Mouse (Mus musculus) adrenal gland, adult 2 months (tissue): ENCODE data around the gene Supt5. TPM values are rescaled to one million over a fixed set of nuclear protein-coding genes. Genes with fewer than 3 reads are reported as not detected.

Source experiments
- DNase-seq: peaks from one replicate; pipeline ENCODE4 v3.0.0; 2021
- polyA plus RNA-seq: library from polyadenylated mRNA; depleted of rRNA; stranded (reverse); fragments of >200 nt; gene quantifications from 2 replicates; pipeline ENCODE4 v1.2.3, GENCODE M21; 2012
- total RNA-seq, 2 experiments: library from RNA; stranded (reverse); gene quantifications; 2 replicates each; pipeline ENCODE4 v1.2.3; 2021

Supt5 gene
- total and polyA plus RNA-seq, 3 experiments = 156 to 190 (median 171) TPM

DNA sequence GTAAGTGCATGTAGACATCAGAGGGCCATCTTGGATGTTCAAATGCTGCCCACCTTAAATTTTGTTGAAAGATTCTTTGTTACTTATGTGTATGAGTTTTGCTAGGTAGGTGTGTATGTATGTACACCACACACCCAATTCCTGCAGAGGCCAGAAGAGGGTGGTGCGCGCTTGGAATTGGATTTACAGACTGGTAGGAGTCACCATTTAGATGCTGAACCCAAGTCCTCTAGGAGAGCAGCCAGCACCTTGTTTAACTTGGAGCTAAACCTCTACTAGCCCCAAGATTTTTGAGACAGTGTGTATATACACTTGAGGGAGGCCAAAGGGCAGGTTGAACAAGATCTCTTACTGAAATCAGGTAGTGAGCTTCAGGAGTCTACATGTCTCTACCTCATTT is 14.7 kb upstream of the Supt5 start:
- no peak for DNase-seq

- DNase-seq = no peak
Measured at GRCm38 (mm10) chr7:28351676-28352191, 13.2 kb upstream of the Supt5 start.

- peak; percentile 99 for DNase-seq
Measured at GRCm38 (mm10) chr7:28350155-28350883, 11.8 kb upstream of the Supt5 start, which contains the start of gene Rps16. Rps16 (plus strand) TSS chr7:28350652.

GRCm38 (mm10) chr7:28348601-28349000 is 10.1 kb upstream of the Supt5 start:
- no peak for DNase-seq

DNA sequence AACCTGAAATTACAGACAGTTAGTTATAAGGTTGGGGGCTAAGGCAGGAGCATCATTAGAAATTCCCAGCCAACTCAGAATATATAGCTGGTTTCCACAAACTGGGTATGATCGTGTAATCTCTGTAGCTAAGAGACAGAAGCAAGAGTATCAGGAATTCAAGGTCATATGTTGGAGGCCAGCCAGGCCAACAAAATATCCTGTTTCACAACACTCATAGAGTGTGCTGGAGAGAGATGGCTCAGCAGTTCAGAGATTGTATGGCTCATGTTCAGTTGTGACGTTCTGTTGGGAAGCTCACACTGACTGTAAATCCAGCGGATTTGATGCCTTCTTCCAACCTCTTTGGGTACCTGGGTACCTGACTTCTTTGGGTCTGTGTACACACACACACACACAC is 9.2 kb upstream of the Supt5 start:
- DNase-seq = peak; percentile 83

GRCm38 (mm10) chr7:28344637-28345036 is 6.1 kb upstream of the Supt5 start:
- no peak for DNase-seq

DNA sequence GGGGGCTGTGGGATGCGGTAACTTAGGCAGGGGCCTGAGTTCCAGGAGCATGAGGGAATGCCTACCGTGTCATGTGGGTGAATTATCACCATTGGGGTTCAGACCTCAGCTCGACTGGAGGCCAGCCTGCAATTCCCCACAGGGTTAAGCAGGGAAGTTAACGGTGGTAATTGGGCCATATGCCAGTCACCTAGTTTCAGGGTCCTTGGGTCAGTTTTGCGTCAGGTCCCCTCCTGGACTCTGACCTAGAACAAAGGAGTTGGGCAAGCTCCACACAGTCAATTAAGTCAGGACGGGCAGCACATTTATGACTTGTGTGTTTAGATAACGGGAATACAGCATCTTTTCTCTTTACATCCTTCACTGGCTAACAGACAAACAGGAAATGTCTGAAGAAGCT is 2.8 kb upstream of the Supt5 start:
- DNase-seq = no peak

DNA sequence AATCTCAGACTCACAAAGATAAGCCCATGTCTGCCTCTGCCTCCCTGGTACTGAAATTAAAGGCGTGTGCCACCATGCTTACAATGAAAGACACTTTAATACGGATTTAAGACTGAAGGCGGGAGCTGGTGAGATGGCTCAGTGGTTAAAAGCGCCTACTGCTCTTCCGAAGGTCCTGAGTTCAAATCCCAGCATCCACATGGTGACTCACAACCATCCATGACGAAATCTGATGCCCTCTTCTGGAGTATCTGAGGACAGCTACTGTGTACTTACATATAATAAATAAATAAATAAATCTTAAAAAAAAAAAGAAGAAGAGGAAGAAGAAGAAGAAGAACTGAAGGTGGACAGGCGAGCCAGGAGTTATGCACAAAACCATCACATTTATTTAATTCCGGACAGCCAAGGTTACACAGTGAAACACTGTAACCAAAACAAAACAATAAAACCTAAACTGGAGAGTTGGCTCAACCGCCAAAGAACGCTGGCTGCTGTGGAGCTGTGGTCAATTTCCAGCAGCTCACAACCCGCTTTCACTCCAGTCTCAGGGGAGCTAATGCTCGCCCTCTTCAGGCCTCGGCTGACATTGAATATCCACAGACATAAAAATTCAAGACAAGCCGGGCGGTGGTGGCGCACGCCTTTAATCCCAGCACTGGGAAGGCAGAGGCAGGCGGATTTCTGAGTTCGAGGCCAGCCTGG is 819 bp upstream of the Supt5 start:
- peak; percentile 74 for DNase-seq

GRCm38 (mm10) chr7:28335471-28335870 is 3.1 kb downstream of the Supt5 start:
- DNase-seq = peak; percentile 74

- DNase-seq = peak; percentile 56
Measured at GRCm38 (mm10) chr7:28334534-28334933, 4.0 kb downstream of the Supt5 start.

DNA sequence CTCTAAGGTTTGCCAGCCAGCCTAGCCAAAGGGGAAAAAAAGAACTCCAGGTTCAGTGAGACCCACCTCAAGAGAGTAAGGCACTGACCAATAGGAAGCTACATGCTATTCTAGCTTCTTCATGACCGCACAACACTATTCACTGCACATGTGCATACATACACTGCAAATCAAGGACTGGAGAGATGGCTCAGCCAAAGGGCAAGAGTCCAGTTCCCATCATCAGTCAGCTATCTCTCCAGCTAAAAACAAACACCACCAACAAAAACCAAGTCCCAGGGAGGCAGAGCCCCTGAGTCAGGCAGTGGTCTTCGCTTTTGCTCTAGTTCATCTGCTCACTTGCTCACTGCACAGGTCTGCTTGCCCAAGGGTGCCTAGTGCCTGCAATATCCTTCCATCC is 10.3 kb downstream of the Supt5 start:
- DNase-seq = no peak

DNA sequence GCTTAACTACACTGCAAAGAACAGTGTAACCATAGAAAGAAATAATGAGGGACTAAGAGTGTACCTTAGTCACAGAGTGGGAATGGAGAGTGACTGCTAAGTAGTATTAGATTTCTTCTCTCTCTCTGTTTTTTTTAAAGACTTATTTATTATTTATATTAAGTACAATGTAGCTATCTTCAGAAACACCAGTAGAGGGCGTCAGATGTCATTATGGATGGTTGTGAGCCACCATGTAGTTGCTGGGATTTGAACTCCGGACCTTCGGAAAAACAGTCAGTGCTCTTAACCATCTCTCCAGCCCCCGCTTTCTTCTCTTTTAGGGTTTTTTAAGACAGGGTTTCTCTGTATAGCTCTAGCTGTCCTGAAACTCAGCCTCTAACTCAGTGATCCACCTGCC is 12.1 kb downstream of the Supt5 start:
- DNase-seq = no peak

GRCm38 (mm10) chr7:28325293-28325692 is 13.3 kb downstream of the Supt5 start:
- no peak for DNase-seq

GRCm38 (mm10) chr7:28321974-28322720 is 16.4 kb downstream of the Supt5 start:
- no peak for DNase-seq

- DNase-seq = peak; percentile 84
Measured at GRCm38 (mm10) chr7:28318714-28319113, 19.8 kb downstream of the Supt5 start.

GRCm38 (mm10) chr7:28318036-28318435 is 20.5 kb downstream of the Supt5 start:
- DNase-seq = peak; percentile 41

DNA sequence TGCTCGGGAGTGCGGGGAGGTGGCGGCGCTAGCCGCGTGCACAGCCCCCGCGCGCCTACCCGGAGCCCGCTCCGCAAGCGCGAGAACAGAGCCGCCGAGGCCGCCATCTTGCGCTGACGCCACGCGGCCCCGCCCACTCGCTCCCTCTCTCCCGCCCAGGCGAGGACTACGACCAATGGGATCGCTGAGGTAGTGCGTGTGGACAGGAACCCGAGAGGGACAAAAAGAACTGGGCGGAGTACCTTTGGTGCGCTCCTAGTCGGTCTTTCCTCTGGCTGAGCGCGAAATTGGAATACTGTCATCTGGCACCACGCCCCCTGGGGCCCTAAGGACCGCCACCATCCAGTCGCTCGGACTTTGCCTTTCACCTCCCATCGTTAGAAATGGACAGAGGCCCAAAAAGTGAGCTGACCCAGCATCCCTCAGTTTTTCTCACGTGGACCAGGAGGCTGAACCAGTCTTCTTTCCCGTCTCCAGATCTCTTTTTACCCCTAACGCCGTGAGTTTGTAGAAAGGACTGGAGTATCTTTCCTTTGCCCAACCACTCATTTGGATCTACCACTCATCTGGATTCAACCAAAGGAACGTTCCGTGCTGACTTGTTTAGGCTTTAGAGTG is 26.5 kb downstream of the Supt5 start, which contains the start of gene Timm50:
TSS of gene Timm50 (minus strand) at position 147 of the 618 bp plus-strand sequence.
- DNase-seq = peak; percentile 99

GRCm38 (mm10) chr7:28311151-28311925 is 27.2 kb downstream of the Supt5 start:
- DNase-seq = no peak

DNA sequence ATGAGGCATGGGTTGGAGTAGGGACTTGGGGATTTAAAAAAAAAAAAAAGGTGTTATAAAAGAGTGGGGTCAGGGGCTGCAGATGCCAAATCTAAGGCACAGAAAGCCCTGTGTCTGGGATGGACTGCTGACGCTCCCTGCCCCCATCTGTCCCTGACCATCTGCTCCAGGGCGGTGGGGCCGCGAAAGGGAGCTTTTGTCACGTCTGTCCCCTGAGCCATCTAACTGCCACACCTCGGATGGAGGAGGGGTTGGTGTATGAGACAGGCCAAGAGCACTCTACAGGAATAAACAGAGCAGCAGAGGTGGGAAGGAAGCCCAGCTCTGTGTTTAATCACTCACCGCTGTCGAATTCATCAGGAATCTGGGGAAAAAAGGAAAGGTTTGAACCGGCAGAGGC is 28.8 kb downstream of the Supt5 start:
- DNase-seq = no peak

DNA sequence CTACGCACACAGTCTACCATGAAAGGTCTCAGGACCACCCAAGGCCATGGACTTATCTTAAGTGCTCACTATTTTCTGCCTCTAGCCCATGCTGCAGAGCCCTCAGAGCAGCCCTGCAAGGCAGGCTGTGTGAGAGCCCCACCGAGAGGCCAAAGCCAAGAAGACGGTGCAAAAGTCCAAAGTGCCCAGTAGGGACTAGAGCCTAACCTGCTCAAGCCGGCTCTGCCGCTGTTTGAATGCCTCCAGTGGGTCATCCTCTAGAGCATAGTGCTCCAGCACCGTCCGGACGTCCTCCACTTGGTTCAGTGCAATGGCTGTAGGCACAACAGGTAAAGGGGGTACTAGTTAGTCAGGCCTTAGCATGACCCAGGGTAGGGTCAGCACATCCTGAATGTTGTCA is 32.3 kb downstream of the Supt5 start:
- no peak for DNase-seq

- DNase-seq = peak; percentile 32
Measured at GRCm38 (mm10) chr7:28305641-28306040, 32.9 kb downstream of the Supt5 start.
